Mouse (Mus musculus): ENCODE results near the gene Zc3h7b. TPM values are rescaled to one million over a fixed set of nuclear protein-coding genes. Genes with fewer than 3 reads are reported as not detected.

Gene Zc3h7b
- total and polyA plus RNA-seq, 3 experiments = 18.2 to 108 (median 41.5) TPM

- H3K4me1 ChIP-seq (ENCODE audit: control insufficient read depth in 1 of 2, insufficient read depth in 2 of 2, low read length in 2 of 2) = peaks cover 8 to 9% of the 10 kb centered on the region in 2 experiments
- no peaks in the 10 kb centered on the region for H3K9me3 ChIP-seq (replicated peaks; ENCODE audit: insufficient read depth, low read length)
- no peak for DNase-seq (ENCODE audit: low read depth, low spot score)
- TF ChIP-seq SIN3A (IDR thresholded peaks at IDR 0.05; ENCODE audit: low read length) (no peak), MYC (IDR thresholded peaks at IDR 0.05; ENCODE audit: low read depth, low read length) (no peak)
- H3K79me2 ChIP-seq (ENCODE audit: control insufficient read depth, insufficient read depth, low read length, poor library complexity) = no peaks in the 10 kb centered on the region
- no peak overlapping the region for H3K9ac ChIP-seq (ENCODE audit: control insufficient read depth, low read depth, low read length, poor library complexity, severe bottlenecking)
- H3K36me3 ChIP-seq (ENCODE audit: control insufficient read depth in 1 of 2, insufficient read depth in 2 of 2, low read length in 2 of 2) = peaks cover 0 to 12% of the 10 kb centered on the region in 2 experiments; a peak in 2 of 4 replicates
- H3K27me3 ChIP-seq (ENCODE audit: control insufficient read depth in 1 of 2, insufficient read depth in 2 of 2, low read length in 2 of 2) = no peaks in the 10 kb centered on the region
- H3K27ac ChIP-seq (ENCODE audit: control insufficient read depth, low read depth, low read length) = no peak overlapping the region
- no peak overlapping the region for H3K4me3 ChIP-seq (ENCODE audit: control insufficient read depth in 1 of 2, insufficient read depth in 1 of 2, low read depth in 2 of 2, low read length in 2 of 2)
These were observed 13.8 kb downstream of the Zc3h7b start for GRCm38 (mm10) chr15:81758701-81759100.

DNA sequence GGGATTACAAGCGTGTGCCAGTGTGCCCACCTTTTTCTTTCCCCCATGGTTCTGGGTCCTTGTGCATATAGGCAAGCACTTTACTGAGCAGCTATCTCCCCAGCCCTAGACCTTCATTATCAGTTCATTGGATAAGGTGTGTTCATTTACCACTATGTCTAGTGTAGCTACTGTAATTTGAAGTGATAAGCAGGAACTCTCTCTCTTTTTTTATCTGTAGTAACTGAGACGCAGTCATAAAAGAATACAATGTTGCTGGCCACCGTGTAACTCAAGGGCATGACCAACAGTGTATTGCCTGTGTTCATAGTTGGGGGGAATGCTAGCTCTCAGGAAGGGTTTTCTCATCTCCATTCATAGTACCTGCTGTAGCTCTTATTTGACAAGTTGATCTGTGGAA is 14.7 kb downstream of the Zc3h7b start:
- TF ChIP-seq BHLHE40 (IDR thresholded peaks at IDR 0.05; ENCODE audit: borderline replicate concordance, low read depth, low read length) (no peak), MAX (IDR thresholded peaks at IDR 0.05; ENCODE audit: low read length) (no peak), EP300 (IDR thresholded peaks at IDR 0.05; ENCODE audit: low read depth in 1 of 2, low read length in 2 of 2) (peak; percentile 65 to 74; a peak in 3 of 4 replicates), ZKSCAN1 (IDR thresholded peaks at IDR 0.05; ENCODE audit: low read depth, low read length) (no peak), SMC3 (IDR thresholded peaks at IDR 0.05; ENCODE audit: low read depth, low read length) (no peak), POLR2AphosphoS2 (IDR thresholded peaks at IDR 0.05; ENCODE audit: low read length) (no peak), TBP (IDR thresholded peaks at IDR 0.05; ENCODE audit: low read depth, low read length) (no peak; the same call in 1 of the 2 replicates), SIN3A (IDR thresholded peaks at IDR 0.05; ENCODE audit: low read length) (peak; percentile 63), ZNF384 (IDR thresholded peaks at IDR 0.05; ENCODE audit: low read depth, low read length) (peak; percentile 56), JUND (IDR thresholded peaks at IDR 0.05; ENCODE audit: low read depth, low read length) (no peak), MAFK (IDR thresholded peaks at IDR 0.05; ENCODE audit: borderline replicate concordance, low read depth, low read length) (no peak), MEF2A (IDR thresholded peaks at IDR 0.05; ENCODE audit: extremely low read depth, insufficient replicate concordance, low read depth, low read length, poor library complexity, severe bottlenecking) (no peak), RCOR1 (IDR thresholded peaks at IDR 0.05; ENCODE audit: low read depth, low read length) (0 out of 2 replicates have a peak, but pooled peaks have one; percentile 25), E2F4 (IDR thresholded peaks at IDR 0.05; ENCODE audit: borderline replicate concordance, low read depth, low read length) (no peak), RAD21 (IDR thresholded peaks at IDR 0.05; ENCODE audit: low read depth, low read length) (no peak), ETS1 (IDR thresholded peaks at IDR 0.05; ENCODE audit: low read depth, low read length) (no peak; the same call in 1 of the 2 replicates), MXI1 (IDR thresholded peaks at IDR 0.05; ENCODE audit: low read depth, low read length) (no peak), TCF12 (IDR thresholded peaks at IDR 0.05; ENCODE audit: low read depth, low read length) (peak; percentile 52; the same call in 1 of the 2 replicates), MYB (IDR thresholded peaks at IDR 0.05; ENCODE audit: low read depth, low read length) (no peak), UBTF (IDR thresholded peaks at IDR 0.05; ENCODE audit: borderline replicate concordance, insufficient read depth, low read depth, low read length) (no peak), NRF1 (IDR thresholded peaks at IDR 0.05; ENCODE audit: insufficient read depth, low read depth, low read length, poor library complexity, severe bottlenecking) (0 out of 2 replicates have a peak, but pooled peaks have one; percentile 9), TAL1 (IDR thresholded peaks at IDR 0.05; ENCODE audit: low read length) (no peak), POLR2A (IDR thresholded peaks at IDR 0.05; ENCODE audit: control insufficient read depth in 1 of 2, insufficient read depth in 1 of 2, low read depth in 1 of 2, low read length in 2 of 2, poor library complexity in 1 of 2) (no peak), MAZ (IDR thresholded peaks at IDR 0.05; ENCODE audit: low read depth, low read length) (no peak), ZMIZ1 (IDR thresholded peaks at IDR 0.05; ENCODE audit: low read depth, low read length) (no peak), USF2 (IDR thresholded peaks at IDR 0.05; ENCODE audit: borderline replicate concordance in 1 of 2, insufficient read depth in 1 of 2, low read depth in 1 of 2, low read length in 2 of 2) (no peak), GATA1 (IDR thresholded peaks at IDR 0.05; ENCODE audit: low read depth, low read length) (peak; percentile 78), USF1 (IDR thresholded peaks at IDR 0.05; ENCODE audit: low read depth, low read length) (no peak)
- H3K4me1 ChIP-seq (ENCODE audit: control insufficient read depth in 1 of 2, insufficient read depth in 2 of 2, low read length in 2 of 2) = peaks cover 12 to 15% of the 10 kb centered on the region in 2 experiments
- no peak overlapping the region for H3K9ac ChIP-seq (ENCODE audit: control insufficient read depth, low read depth, low read length, poor library complexity, severe bottlenecking)
- DNase-seq (ENCODE audit: low read depth, low spot score) = peak; percentile 37
- peak overlapping the region; percentile 33; the same call in 1 of the 2 replicates for H3K27ac ChIP-seq (ENCODE audit: control insufficient read depth, low read depth, low read length)
- no peaks in the 10 kb centered on the region for H3K27me3 ChIP-seq (ENCODE audit: control insufficient read depth in 1 of 2, insufficient read depth in 2 of 2, low read length in 2 of 2)
- peaks cover 0 to 20% of the 10 kb centered on the region in 2 experiments; a peak in 2 of 4 replicates for H3K36me3 ChIP-seq (ENCODE audit: control insufficient read depth in 1 of 2, insufficient read depth in 2 of 2, low read length in 2 of 2)
- H3K9me3 ChIP-seq (replicated peaks; ENCODE audit: insufficient read depth, low read length) = no peaks in the 10 kb centered on the region
- H3K79me2 ChIP-seq (ENCODE audit: control insufficient read depth, insufficient read depth, low read length, poor library complexity) = no peaks in the 10 kb centered on the region
- no peak overlapping the region for H3K4me3 ChIP-seq (ENCODE audit: control insufficient read depth in 1 of 2, insufficient read depth in 1 of 2, low read depth in 2 of 2, low read length in 2 of 2)
